Mouse (Mus musculus): Measurements from ENCODE around the gene Mdm4.

The Mdm4 gene

GRCm38 (mm10) chr1:132945826-132946225 is 84.5 kb downstream of the Mdm4 start:
- DNase-seq (ENCODE audit: low spot score in 2 of 2): no peak

DNA sequence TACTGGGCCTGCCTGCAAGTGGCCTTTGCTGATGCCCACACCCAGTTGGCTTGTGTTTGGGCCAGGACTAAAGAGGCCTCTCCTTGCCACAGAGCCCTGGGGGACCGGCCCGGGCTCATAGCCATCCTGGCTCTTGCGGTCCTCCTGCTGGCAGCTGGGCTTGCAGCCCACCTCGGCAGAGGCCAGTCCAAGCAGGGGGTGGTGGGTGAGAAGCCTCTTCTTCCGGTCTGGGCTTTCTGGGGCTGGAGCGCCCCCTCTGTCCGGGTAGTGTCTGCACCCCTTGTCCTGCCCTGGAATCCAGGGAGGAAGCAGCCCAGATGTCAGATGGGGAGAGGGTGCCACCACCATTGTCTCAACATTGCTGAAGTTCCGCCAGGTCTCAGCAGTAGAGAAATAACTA is 91.4 kb downstream of the Mdm4 start:
- no peak for DNase-seq (ENCODE audit: low spot score in 2 of 2)

- DNase-seq (ENCODE audit: low spot score in 2 of 2): no peak
These were observed 92.9 kb downstream of the Mdm4 start for GRCm38 (mm10) chr1:132937296-132938030.

DNA sequence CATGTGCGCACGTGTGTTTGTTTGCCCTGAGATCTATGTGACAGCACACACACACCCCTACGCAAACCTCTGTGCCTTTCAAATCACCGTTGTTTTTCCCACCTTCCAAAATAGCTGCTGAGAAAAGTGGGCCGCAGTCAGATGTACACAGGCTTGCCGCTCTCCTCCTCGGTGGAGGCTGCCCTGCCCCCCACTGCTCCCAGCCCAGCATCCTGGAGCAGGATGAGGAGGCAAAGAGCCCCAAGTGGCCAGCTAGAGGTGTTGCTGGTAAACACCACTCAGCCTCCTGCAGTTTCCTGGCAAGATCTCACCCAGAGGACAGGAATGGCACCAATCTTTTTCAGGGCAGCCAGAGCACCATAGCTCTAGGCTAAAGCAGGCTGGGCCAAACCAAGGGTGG is 95.5 kb downstream of the Mdm4 start:
- DNase-seq (ENCODE audit: low spot score in 2 of 2): no peak

DNA sequence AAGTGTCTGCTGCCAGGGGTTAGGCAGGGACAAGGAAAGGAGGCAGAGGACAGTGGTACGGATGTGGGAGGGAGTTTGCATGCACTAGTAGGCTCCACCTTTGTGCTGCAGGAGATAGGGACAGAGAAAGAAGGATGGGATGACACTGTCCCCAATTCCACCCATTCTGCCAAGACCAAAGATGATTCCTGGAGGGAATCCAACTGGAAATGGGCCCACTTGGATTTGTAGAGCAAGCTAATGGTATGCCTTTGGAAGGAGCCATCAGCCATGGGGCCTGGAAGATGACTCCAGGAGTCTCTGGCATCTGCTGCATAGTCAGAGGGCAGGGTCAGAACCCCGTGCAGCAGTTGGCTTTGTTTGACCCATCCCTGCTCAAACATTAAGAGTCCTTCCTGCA is 97.9 kb downstream of the Mdm4 start:
- DNase-seq (ENCODE audit: low spot score in 2 of 2): no peak

DNA sequence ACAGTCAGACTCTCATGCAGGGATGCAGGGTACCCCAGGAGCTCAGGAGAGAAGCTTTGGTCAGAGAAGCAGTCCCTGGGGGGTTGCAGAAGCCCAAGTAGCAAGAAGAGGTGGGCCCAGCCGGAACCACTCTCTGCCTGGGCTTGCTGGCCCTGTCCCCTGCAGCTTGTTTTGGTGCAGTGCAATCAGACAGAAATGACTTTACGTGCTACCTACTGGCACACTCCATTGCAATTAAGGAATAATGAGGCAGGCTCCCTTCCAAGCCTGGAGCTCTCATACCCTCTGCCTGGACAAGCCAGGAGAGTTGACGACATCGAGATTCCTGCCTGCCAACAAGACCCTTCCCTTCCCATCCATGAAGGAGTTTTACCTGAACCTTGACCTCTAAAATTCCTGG is 100.1 kb downstream of the Mdm4 start:
- DNase-seq (ENCODE audit: low spot score in 2 of 2): no peak

DNA sequence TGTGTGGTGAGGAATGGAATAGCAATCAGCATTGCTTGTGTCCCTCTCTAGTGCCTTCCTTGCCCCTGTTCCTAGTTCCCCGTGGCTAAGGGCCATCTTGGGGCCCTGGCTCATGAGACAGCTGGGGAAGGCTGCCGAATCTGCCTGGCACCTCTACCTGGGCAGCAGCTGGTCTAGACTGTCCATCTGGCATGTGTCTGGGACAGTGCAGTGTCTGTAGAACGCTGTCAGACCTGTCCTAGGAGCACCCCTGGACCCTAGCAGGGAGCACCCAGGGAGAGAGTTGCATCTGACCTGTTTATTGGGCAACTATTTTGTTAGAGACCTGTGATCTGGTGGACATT is 101.5 kb downstream of the Mdm4 start:
- no peak for DNase-seq (ENCODE audit: low spot score in 2 of 2)

DNA sequence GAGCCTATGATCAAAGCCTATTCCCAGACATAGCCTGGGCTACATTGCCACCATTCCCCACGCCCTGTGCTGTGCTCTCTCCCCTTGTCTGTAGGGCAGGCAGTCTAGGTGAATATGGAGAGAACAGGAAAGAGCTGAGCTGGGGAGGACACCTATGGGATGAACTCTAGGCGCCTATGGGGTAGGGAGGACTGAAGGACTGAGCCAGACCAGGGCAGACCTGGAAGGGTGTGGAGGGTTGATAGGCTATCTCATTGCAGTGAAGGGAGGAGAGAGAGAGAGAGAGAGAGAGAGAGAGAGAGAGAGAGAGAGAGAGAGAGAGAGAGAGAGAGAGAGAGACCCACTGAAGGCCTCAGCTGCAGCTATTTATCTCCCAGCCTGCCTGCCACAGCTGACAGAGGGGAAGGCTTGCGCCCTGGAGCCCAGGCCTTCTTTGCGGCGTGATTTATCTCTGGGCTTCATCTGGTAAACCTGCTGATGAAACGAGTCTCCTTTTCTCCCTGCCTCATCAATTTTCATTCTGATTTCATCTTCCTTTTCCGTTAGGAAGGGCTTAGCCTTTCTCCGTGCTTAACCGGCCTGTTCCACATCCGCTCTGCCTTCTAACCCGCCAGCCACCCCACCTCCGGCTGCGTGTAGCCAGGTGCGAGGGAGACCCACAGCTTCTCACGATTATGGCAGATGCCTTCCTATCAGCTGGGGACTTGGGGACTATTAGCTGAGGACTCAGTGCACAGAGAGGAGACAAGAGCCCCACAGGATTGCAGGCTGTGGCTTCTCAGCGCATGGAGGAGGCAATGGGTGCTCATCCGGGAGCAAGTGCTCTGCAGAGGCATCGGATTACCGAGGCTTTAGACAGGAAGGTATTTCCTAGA is 102.1 kb downstream of the Mdm4 start:
- DNase-seq (ENCODE audit: low spot score in 2 of 2): no peak

DNA sequence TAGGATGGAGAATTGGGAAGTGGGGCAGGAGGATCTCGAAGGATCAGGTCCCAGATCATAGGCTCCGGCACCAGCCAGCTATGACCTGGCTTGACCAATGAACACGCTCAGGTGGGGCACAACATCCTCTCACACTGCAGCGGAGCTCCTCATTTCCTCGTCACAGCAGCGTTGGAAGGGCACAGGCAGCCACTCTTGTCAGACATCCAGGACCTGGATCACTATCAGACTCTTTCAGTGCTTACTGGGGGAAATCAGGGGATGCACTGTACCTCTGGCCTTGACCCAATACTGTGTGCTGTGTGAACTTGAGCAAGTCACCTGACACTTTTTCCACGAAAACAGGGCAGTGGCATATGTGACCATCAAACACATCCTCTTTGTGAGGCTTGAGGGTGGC is 105.1 kb downstream of the Mdm4 start:
- no peak for DNase-seq (ENCODE audit: low spot score in 2 of 2)

- DNase-seq (ENCODE audit: low spot score in 2 of 2): no peak
These were observed 108.1 kb downstream of the Mdm4 start for GRCm38 (mm10) chr1:132922257-132922656.

DNA sequence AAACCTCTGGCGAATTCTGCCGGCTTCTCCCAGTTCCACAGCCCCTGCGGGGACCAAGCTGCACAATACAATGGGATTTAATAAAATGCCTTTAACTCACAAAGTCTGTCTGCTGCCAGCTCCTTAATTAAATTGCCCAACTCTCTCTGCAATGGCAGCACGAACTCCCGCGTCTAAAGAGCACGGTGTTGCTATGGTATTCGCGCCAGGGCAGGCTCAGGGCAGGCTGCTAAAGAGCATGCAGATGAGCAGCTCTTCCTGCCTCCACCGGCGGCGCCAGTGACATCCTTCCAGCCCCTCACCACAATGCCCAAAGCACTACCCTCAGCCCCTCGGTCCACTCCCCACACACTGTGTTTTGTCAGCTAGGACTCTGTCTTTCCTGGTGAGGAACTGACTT is 109.3 kb downstream of the Mdm4 start:
- no peak for DNase-seq (ENCODE audit: low spot score in 2 of 2)

GRCm38 (mm10) chr1:132919258-132919657 is 111.1 kb downstream of the Mdm4 start:
- no peak for DNase-seq (ENCODE audit: low spot score in 2 of 2)

- no peak for DNase-seq (ENCODE audit: low spot score in 2 of 2)
These were observed 112.2 kb downstream of the Mdm4 start for GRCm38 (mm10) chr1:132918117-132918680.

- DNase-seq (ENCODE audit: low spot score in 2 of 2): no peak
These were observed 112.8 kb downstream of the Mdm4 start for GRCm38 (mm10) chr1:132917554-132917953.

GRCm38 (mm10) chr1:132915849-132916493 is 114.4 kb downstream of the Mdm4 start:
- DNase-seq (ENCODE audit: low spot score in 2 of 2): no peak

- DNase-seq (ENCODE audit: low spot score in 2 of 2): no peak
These were observed 119.8 kb downstream of the Mdm4 start for GRCm38 (mm10) chr1:132910414-132911041.

GRCm38 (mm10) chr1:132909951-132910350 is 120.4 kb downstream of the Mdm4 start:
- DNase-seq (ENCODE audit: low spot score in 2 of 2): no peak
